Mouse (Mus musculus): ENCODE results near the gene Gsg1. TPM values are rescaled to one million over a fixed set of nuclear protein-coding genes. Genes with fewer than 3 reads are reported as not detected.

The Gsg1 gene
- not detected for total RNA-seq (2023)

DNA sequence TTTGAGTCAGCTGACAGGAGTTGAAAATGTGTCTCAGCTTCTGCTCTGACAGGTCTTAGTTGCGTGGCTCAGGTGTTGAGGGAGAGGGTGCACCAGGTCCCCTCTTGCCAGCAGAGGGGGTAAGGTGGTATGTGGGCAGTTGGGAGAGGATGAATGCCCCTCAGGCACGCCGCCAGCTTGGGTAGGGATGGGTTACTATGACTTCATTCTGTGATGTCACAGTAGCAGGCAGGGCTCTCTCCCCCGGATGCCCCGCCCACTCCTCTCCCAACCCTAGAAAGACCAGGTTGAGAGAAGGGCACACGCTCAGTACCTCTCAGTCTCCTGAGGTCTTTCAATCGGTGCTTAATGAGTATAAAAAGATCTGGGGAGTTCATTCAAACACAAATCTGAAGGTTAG, at the start of gene Gsg1:
TSS of gene Gsg1 (minus strand) at position 199 of the 400 bp plus-strand sequence.

GRCm38 (mm10) chr6:135197921-135198532, 56.1 kb downstream of the Gsg1 start, which contains the start of the genes Fam234b and Hebp1:
Fam234b (plus strand) TSS chr6:135197977.
Hebp1 (minus strand) TSS chr6:135198022.

Other genes starting within 250 kb of the Gsg1 start
- 152 TPM for gene Ddx47, start 242.7 kb downstream of the Gsg1 start, total RNA-seq (2023)
- gene Gprc5a, start 188.7 kb downstream of the Gsg1 start, total RNA-seq (2023) = 0.35 TPM
- not detected for gene Gprc5d, start 136.1 kb downstream of the Gsg1 start, total RNA-seq (2023)
- gene Fam234b, start 56.4 kb downstream of the Gsg1 start, total RNA-seq (2023) = 32.8 TPM
- gene Hebp1, start 56.3 kb downstream of the Gsg1 start, total RNA-seq (2023) = 23.9 TPM
- gene Pbp2, start 56.1 kb upstream of the Gsg1 start, total RNA-seq (2023) = not detected
- gene Emp1, start 108.2 kb upstream of the Gsg1 start, total RNA-seq (2023) = 29.9 TPM